Mouse (Mus musculus): ENCODE measurements at regions not wholly inside any gene's neighbourhood (a gene's known extent, or its start where the extent isn't known, plus 50 kb on each side); places are given as distances from the start of the nearest gene placed in this dataset.

GRCm38 (mm10) chr7:58397992-58398391, 258.0 kb upstream of the Atp10a start:
- WGBS = 30% methylated on average over 6 of the region's 6 CpGs
- Histone ChIP-seq H3K9me3 (ENCODE audit: control insufficient read depth, low read length) (no peaks in the 10 kb centered on the region), H3K36me3 (ENCODE audit: control insufficient read depth, insufficient read depth, low read length) (no peaks in the 10 kb centered on the region), H3K4me3 (ENCODE audit: low read depth, low read length) (peak overlapping the region; percentile 50; the same call in 1 of the 2 replicates), H3K4me2 (replicated peaks; ENCODE audit: low read depth) (peak overlapping the region; percentile 59), H3K27me3 (ENCODE audit: control insufficient read depth, insufficient read depth, low read length) (no peaks in the 10 kb centered on the region), H3K27ac (replicated peaks) (peak overlapping the region; percentile 58), H3K9ac (ENCODE audit: low read length) (peak overlapping the region; percentile 27; the same call in 1 of the 2 replicates), H3K4me1 (replicated peaks; ENCODE audit: control insufficient read depth, insufficient read depth) (no peaks in the 10 kb centered on the region)
- ATAC-seq (ENCODE audit: low FRiP score, low TSS enrichment) (no peak), DNase-seq (ENCODE audit: low spot score) (no peak)
- TF ChIP-seq CTCF (IDR thresholded peaks at IDR 0.05; ENCODE audit: low read depth) (no peak), EP300 (optimal IDR thresholded peaks at IDR 0.05) (no peak)

- no peak for DNase-seq (ENCODE audit: low spot score)
- H3K27me3 ChIP-seq (ENCODE audit: control insufficient read depth, insufficient read depth, low read length) = no peaks in the 10 kb centered on the region
- ATAC-seq (ENCODE audit: low FRiP score, low TSS enrichment) = peak; percentile 77; the same call in 1 of the 2 replicates
Observed at GRCm38 (mm10) chr7:58398558-58399144, 257.3 kb upstream of the Atp10a start.

GRCm38 (mm10) chr7:58399145-58399604, 256.8 kb upstream of the Atp10a start:
- Histone ChIP-seq H3K36me3 (ENCODE audit: control insufficient read depth, insufficient read depth, low read length) (no peaks in the 10 kb centered on the region), H3K9me3 (ENCODE audit: control insufficient read depth, low read length) (no peaks in the 10 kb centered on the region), H3K27me3 (ENCODE audit: control insufficient read depth, insufficient read depth, low read length) (no peaks in the 10 kb centered on the region), H3K4me1 (replicated peaks; ENCODE audit: control insufficient read depth, insufficient read depth) (no peaks in the 10 kb centered on the region), H3K27ac (replicated peaks) (peak overlapping the region; percentile 73), H3K9ac (ENCODE audit: low read length) (peak overlapping the region; percentile 51), H3K4me2 (replicated peaks; ENCODE audit: low read depth) (peak overlapping the region; percentile 59), H3K4me3 (ENCODE audit: low read depth, low read length) (peak overlapping the region; percentile 50)
- WGBS = under 1% methylated on average over 21 of the region's 21 CpGs
- ATAC-seq (ENCODE audit: low FRiP score, low TSS enrichment) = peak; percentile 96
- peak; percentile 92 for DNase-seq (ENCODE audit: low spot score)
- no peak for TF ChIP-seq EP300 (optimal IDR thresholded peaks at IDR 0.05)
- TF ChIP-seq CTCF (IDR thresholded peaks at IDR 0.05; ENCODE audit: low read depth) = peak; percentile 40

More at GRCm38 (mm10) chr7:58398558-58399144, 257.3 kb upstream of the Atp10a start:
- TF ChIP-seq CTCF (IDR thresholded peaks at IDR 0.05; ENCODE audit: low read depth) (no peak), EP300 (optimal IDR thresholded peaks at IDR 0.05) (no peak)
- 1% methylated on average over 9 of the region's 9 CpGs for WGBS
- peak overlapping the region; percentile 59 for H3K4me2 ChIP-seq (replicated peaks; ENCODE audit: low read depth)
- no peaks in the 10 kb centered on the region for H3K4me1 ChIP-seq (replicated peaks; ENCODE audit: control insufficient read depth, insufficient read depth)
- peak overlapping the region; percentile 43 for H3K9ac ChIP-seq (ENCODE audit: low read length)
- no peaks in the 10 kb centered on the region for H3K36me3 ChIP-seq (ENCODE audit: control insufficient read depth, insufficient read depth, low read length)
- H3K4me3 ChIP-seq (ENCODE audit: low read depth, low read length) = peak overlapping the region; percentile 50
- H3K27ac ChIP-seq (replicated peaks) = peak overlapping the region; percentile 73
- H3K9me3 ChIP-seq (ENCODE audit: control insufficient read depth, low read length) = no peaks in the 10 kb centered on the region

GRCm38 (mm10) chr7:58399651-58400050, 256.3 kb upstream of the Atp10a start:
- ATAC-seq (ENCODE audit: low FRiP score, low TSS enrichment) (peak; percentile 24; the same call in 1 of the 2 replicates), DNase-seq (ENCODE audit: low spot score) (no peak)
- H3K27ac ChIP-seq (replicated peaks) = peak overlapping the region; percentile 58; the same call in 1 of the 2 replicates
- TF ChIP-seq EP300 (optimal IDR thresholded peaks at IDR 0.05) = no peak
- no peak for TF ChIP-seq CTCF (IDR thresholded peaks at IDR 0.05; ENCODE audit: low read depth)
- no peaks in the 10 kb centered on the region for H3K36me3 ChIP-seq (ENCODE audit: control insufficient read depth, insufficient read depth, low read length)
- WGBS = 17% methylated on average over 5 of the region's 5 CpGs
- H3K4me2 ChIP-seq (replicated peaks; ENCODE audit: low read depth) = peak overlapping the region; percentile 59
- no peaks in the 10 kb centered on the region for H3K9me3 ChIP-seq (ENCODE audit: control insufficient read depth, low read length)
- peak overlapping the region; percentile 50 for H3K4me3 ChIP-seq (ENCODE audit: low read depth, low read length)
- no peaks in the 10 kb centered on the region for H3K4me1 ChIP-seq (replicated peaks; ENCODE audit: control insufficient read depth, insufficient read depth)
- H3K9ac ChIP-seq (ENCODE audit: low read length) = peak overlapping the region; percentile 51; the same call in 1 of the 2 replicates
- H3K27me3 ChIP-seq (ENCODE audit: control insufficient read depth, insufficient read depth, low read length) = no peaks in the 10 kb centered on the region

GRCm38 (mm10) chr7:58400594-58400993, 255.4 kb upstream of the Atp10a start:
- no peaks in the 10 kb centered on the region for H3K36me3 ChIP-seq (ENCODE audit: control insufficient read depth, insufficient read depth, low read length)
- no peaks in the 10 kb centered on the region for H3K27me3 ChIP-seq (ENCODE audit: control insufficient read depth, insufficient read depth, low read length)
- H3K4me2 ChIP-seq (replicated peaks; ENCODE audit: low read depth) = no peak overlapping the region
- H3K27ac ChIP-seq (replicated peaks) = no peak overlapping the region
- no peak for TF ChIP-seq EP300 (optimal IDR thresholded peaks at IDR 0.05)
- no peak for TF ChIP-seq CTCF (IDR thresholded peaks at IDR 0.05; ENCODE audit: low read depth)
- 54% methylated on average over 1 of the region's 1 CpGs for WGBS
- H3K9me3 ChIP-seq (ENCODE audit: control insufficient read depth, low read length) = no peaks in the 10 kb centered on the region
- H3K4me1 ChIP-seq (replicated peaks; ENCODE audit: control insufficient read depth, insufficient read depth) = no peaks in the 10 kb centered on the region
- no peak overlapping the region for H3K4me3 ChIP-seq (ENCODE audit: low read depth, low read length)
- no peak overlapping the region for H3K9ac ChIP-seq (ENCODE audit: low read length)
- ATAC-seq (ENCODE audit: low FRiP score, low TSS enrichment) = no peak
- no peak for DNase-seq (ENCODE audit: low spot score)
